Mouse (Mus musculus) frontal cortex, adult (tissue): ENCODE measurements around the gene Usp24.

Experiments used
- ATAC-seq: cut with Nextera tagmentation; 2 replicates; pipeline ENCODE4 v1.9.2; 2017; ENCODE audit warnings: mild to moderate bottlenecking, moderate library complexity, mixed read lengths; ENCODE audit not compliant: low TSS enrichment

Usp24 gene

GRCm38 (mm10) chr4:106428616-106429015 is 112.6 kb downstream of the Usp24 start:
- no peak for ATAC-seq

- ATAC-seq: peak; percentile 31; the same call in 1 of the 2 replicates
Measured at GRCm38 (mm10) chr4:106429106-106429505, 113.1 kb downstream of the Usp24 start.

GRCm38 (mm10) chr4:106430431-106430830 is 114.4 kb downstream of the Usp24 start:
- no peak for ATAC-seq

GRCm38 (mm10) chr4:106435426-106435825 is 119.4 kb downstream of the Usp24 start:
- no peak for ATAC-seq

GRCm38 (mm10) chr4:106436475-106436874 is 120.5 kb downstream of the Usp24 start:
- peak; percentile 17; the same call in 1 of the 2 replicates for ATAC-seq

- ATAC-seq: peak; percentile 72
Measured at GRCm38 (mm10) chr4:106437207-106437606, 121.2 kb downstream of the Usp24 start.

GRCm38 (mm10) chr4:106438763-106439162 is 122.8 kb downstream of the Usp24 start:
- ATAC-seq: peak; percentile 26

GRCm38 (mm10) chr4:106443182-106443581 is 127.2 kb downstream of the Usp24 start:
- no peak for ATAC-seq

GRCm38 (mm10) chr4:106449306-106449705 is 133.3 kb downstream of the Usp24 start:
- no peak for ATAC-seq

- ATAC-seq: peak; percentile 45
Measured at GRCm38 (mm10) chr4:106452401-106452800, 136.4 kb downstream of the Usp24 start.

- no peak for ATAC-seq
Measured at GRCm38 (mm10) chr4:106453108-106453507, 137.1 kb downstream of the Usp24 start.

GRCm38 (mm10) chr4:106453516-106453915 is 137.5 kb downstream of the Usp24 start:
- ATAC-seq: no peak

GRCm38 (mm10) chr4:106454541-106454940 is 138.5 kb downstream of the Usp24 start:
- ATAC-seq: peak; percentile 54

- no peak for ATAC-seq
Measured at GRCm38 (mm10) chr4:106462016-106462415, 146.0 kb downstream of the Usp24 start.

- ATAC-seq: no peak
Measured at GRCm38 (mm10) chr4:106462524-106462923, 146.5 kb downstream of the Usp24 start.

GRCm38 (mm10) chr4:106463174-106463801 is 147.3 kb downstream of the Usp24 start:
- no peak for ATAC-seq

GRCm38 (mm10) chr4:106467420-106468110 is 151.6 kb downstream of the Usp24 start:
- no peak for ATAC-seq

- no peak for ATAC-seq
Measured at GRCm38 (mm10) chr4:106470921-106471320, 154.9 kb downstream of the Usp24 start.

- peak; percentile 82 for ATAC-seq
Measured at GRCm38 (mm10) chr4:106472335-106472734, 156.3 kb downstream of the Usp24 start.

- ATAC-seq: peak; percentile 79
Measured at GRCm38 (mm10) chr4:106474241-106474640, 158.2 kb downstream of the Usp24 start.

GRCm38 (mm10) chr4:106480545-106480944 is 164.5 kb downstream of the Usp24 start:
- ATAC-seq: peak; percentile 75

- no peak for ATAC-seq
Measured at GRCm38 (mm10) chr4:106483215-106483727, 167.3 kb downstream of the Usp24 start.

GRCm38 (mm10) chr4:106483831-106484230 is 167.8 kb downstream of the Usp24 start:
- ATAC-seq: no peak
